Mouse (Mus musculus) testis, postnatal 14 days (tissue): Measurements from ENCODE around the gene Adh7.

ENCODE experiments used
- DNase-seq: peaks from one replicate; pipeline ENCODE4 v3.0.0; 2021; ENCODE audit warnings: low spot score

Gene Adh7

DNA sequence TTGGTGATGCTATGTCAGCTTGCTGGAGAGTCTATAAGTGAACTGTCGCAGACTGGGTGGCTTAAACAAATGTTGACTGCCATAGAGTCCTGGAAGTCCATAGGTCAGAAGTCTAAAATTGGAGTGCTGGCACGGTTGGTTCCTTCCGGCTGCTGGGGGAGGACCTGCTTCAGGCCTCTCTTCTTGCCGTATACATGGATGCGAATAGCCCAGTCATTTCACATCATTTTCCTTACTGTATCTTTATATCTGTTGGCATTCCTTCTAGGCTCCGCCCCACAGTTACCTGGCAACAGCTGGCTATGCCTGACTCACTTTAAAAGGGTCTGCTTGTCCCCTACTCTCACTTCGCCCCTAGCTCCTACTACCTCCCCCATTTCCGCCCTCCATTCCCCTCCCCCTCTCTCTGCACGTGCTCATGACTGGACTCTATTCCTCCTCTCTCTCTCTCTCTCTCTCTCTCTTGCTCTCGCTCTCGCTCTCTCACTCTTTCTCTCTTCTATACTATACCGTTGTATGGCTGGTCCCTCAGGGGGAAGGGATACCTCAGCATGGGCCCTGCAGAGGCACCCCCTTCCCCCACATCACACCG is 6.9 kb downstream of the Adh7 start:
- no peak for DNase-seq

DNA sequence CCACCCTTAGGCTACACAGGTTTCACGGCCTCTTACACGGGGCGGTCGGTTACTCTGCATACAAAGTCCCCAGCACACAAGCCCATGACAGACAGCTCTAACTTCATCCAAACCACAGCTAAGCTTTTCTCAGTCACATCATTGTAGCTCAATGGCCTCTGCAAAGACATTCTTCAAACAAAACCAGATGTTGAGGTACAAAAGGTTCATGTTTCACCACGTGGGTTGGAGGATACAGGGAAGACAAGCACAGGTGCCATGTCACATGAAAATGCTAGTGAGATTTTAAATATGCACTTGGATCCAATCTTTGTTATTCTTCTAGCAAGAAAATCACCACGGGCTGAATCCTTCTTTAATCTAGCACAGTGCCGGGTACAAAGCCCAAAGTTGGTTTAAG is 7.8 kb downstream of the Adh7 start:
- DNase-seq = no peak

DNA sequence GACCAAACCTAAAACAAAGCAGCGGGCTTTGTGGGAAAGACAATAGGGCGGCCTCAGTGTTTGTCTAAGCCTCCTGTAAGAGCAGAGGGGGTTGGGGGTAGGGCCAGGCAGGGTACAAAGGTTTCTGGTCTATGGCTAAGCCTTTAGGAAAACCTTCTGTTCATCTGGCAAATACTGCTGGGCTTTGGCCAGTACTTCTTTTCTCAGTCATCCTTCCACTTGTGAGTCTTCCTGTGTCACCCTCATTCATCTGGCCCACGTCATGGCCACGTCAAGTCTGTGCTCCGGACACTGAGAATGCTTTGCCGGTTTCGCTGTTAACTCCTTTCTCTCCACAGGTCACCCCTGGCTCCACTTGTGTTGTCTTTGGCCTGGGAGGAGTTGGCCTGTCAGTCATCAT is 8.3 kb downstream of the Adh7 start:
- no peak for DNase-seq

DNA sequence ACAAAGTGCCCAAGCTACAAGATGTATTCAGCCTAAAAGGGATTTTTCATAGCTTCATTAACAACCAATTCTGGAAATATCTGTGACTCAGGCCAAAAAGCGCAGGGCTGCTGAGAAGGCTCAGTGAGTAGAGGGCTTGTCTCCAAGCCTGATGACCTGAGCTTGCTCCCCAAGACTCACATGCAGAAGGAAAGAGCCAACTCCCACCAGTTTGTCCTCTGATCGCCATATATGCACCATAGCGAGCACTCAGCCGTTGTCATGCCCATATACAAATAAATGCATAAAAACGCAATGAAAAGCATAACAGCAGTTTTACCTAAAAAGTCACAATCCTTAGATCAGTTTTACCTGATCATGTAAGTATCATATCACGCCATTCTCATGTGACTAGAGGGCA is 8.9 kb downstream of the Adh7 start:
- no peak for DNase-seq

DNA sequence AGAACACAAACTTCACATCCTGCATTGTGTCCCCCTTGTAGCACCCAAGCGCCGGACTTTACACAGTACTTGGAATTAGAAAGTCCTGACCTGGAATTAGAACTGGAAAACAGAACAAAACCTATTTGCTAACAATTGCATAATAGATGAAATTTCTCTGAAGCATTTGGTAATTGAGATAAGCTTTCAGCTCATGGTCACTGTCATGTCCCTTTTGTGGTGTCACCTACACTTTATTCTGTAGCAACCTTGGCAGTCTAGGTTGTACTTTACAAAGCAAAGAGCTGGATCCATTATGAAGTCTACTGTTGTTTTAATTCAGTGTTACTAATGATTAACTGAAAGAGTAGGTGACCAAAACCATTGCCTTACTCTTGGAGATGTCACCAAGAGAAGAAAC is 9.5 kb downstream of the Adh7 start:
- no peak for DNase-seq

DNA sequence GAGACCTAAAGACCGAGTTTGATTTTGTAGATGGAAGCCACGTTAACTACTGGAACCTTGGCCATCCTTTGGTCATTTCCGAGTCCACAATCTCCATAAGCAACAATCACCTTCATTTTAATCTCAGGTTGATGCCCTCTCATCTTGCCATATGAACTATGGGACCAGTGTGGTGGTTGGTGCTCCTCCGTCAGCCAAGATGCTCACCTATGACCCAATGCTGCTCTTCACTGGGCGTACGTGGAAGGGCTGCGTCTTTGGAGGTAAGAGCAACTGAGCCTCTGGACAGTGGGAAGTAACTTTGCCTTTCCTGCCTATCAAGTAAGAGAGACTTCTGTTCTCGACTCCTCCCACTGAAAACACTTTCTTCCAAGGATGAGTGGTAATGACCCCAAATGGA is 10.2 kb downstream of the Adh7 start:
- no peak for DNase-seq

DNA sequence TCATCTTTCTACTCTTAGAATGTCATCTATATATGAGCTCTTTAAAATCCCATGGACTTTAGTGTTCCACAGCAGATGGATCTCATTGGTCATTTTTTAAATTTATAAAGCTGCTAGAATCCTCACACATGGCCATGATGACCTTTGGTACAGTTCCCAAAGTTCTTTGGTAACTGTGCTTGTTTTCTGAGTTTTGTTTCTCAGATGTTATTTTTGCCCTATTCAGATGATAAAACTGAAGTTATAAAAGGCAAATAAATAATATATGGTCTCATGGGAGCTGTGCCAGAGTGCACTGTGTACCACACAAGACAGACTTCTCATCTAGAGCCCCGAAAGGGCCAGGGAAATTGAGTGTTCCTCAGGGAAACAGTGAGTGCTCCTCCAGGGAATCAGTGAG is 11.9 kb downstream of the Adh7 start:
- no peak for DNase-seq

DNA sequence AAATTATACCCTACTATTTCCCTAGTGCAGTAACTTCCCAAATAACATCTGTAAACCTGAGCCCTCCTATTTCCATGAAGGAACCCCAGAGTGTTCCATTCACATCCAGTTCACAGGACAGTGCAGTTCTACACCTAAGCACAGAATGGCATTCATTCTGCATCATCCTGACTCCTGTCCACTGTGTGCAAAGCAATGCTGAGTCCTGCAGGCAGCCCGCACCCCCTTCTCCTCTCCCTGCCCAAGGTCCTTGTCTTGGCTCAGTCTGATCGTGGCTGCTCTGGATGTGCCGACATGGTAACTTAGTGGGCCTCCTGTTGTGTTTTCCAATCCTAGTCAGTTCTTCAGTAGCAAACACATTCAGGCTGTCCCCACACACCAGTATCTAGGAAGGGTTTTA is 12.7 kb downstream of the Adh7 start:
- no peak for DNase-seq

DNA sequence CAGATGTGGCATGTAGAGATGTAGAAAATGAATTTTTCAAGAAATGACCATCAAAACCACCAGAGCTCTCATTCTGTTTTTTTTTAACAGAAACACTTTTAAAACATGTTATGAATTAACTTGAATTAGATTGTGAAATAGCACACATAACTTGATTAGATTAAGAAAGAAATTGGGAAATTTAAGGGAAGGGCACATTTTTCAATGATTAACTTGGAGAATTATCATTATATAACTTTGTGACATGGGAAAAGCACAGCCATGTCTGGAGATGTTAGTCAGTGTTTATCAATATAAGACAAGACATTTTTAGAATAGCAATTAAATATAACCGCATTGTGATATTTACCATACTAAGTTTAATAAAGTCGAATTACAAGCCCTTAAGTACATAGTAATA is 14.0 kb downstream of the Adh7 start:
- no peak for DNase-seq

DNA sequence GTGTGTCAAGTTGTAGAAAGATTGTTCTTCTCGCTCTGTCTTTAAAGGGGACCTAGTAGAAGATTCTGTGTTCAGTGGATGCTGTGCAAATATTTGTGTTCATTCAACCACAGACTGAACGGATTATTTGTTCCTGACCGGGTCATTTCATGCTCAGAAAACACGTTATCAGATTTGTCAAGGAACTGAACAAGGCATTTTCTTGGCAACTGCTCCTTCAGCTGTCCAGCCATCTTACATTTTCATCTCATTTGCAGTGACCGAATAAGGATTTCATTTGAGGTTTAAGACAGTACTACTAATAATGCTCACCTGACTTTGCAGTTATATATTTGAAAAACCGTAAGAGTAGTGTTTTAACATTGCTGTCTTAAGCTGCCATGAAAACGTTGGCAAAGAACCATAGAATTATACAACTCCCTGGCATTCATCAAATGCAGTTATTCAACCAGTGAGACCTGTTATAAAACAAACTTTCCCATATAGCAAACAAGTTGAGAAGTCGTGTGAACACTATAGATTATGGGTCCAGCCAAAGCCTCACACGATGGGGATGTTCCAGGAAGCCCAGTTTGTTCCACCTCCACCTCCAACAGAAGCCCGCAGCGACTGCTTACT is 19.1 kb downstream of the Adh7 start:
- DNase-seq = no peak

DNA sequence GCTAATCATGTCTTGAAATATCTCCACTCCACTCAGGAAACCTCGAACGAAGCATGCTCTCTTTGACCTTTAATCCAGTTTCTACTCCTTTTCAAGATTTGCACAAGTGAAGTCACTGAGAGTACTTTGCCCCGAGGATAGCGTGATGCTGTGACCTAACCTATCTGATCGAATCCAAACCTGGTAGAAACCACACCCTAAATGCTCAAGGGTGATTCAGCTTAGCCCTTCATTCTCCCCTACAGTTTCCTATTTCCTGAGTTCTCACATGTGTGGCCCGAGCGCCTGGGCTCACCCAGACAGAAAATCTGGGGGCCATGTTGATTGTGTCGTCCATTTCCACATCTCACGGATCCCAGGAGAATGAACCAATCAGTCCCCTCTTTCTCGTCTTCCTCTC is 20.5 kb downstream of the Adh7 start:
- no peak for DNase-seq

DNA sequence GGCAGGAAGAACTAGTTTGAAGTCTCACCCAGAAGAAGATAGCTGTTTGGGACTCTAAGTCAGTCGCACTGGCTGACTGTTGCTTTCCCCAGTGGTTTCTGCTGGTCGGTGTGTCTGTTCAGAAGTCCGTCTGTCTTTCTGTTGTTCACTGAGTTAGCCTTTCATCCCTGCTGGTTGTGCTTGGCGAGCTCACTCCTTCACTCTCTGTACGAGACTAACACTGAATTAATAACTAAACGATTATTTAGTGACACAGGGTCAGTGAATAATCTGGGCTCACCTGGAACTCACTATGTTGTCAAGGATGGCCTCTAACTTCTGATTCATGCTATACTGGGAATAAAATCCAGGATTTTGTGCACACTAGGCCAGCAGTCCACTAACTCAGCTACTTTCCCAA is 21.9 kb downstream of the Adh7 start:
- no peak for DNase-seq

DNA sequence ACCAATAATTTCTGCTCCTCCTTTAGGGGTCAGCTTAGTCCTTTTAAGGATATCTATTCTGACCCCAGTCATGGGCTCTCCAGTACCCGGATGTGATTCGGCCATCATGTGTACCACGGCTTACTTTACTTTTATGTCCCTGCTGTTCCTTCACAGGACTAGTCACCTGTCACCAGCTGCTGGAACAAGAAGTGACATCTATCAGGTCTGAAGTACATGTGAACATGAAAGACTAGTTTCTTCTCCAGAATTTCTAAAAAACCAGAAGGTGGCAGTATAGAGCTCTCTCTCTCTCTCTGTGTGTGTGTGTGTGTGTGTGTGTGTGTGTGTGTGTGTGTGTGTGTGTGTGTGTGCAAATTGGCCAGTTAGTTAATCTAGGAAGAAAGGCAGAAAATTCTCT is 22.9 kb downstream of the Adh7 start:
- DNase-seq = no peak

DNA sequence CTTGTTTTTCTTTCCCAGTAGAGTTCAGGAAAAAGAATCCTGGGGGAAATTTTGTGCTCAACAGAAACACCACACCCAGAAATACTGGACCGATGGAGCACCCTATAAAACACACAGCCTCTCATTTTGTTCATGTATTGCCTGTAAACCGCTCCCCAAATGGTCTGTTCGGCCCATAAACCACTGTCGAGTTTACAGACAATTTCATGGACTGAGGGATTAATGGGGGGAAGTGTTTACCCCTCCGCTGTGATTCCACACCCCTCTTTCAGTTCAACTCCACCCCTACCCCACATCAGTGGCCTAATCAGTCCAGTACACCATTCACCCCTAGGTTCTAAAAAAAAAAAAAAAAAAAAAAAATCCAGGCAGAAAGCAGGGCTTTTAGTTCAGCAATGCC is 23.4 kb downstream of the Adh7 start:
- DNase-seq = no peak

DNA sequence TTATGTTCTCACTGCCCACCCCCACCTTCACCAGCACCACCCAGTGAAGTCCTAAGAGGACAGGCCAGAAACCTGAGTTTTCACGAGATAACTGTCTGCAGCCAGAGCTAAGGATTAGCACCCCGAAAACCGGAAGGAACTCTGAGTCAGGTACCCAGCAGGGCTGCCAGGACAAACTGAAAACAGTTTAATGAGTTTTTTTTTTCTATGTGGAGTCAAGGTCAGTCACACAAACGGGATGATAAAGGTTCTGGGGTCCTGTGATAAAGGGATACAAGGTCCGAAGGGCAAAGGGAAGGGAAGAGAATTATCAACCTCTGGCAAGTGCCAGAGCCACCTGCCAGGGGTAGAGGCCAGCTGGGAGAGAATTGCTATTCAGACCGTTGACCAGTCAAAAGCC is 23.8 kb downstream of the Adh7 start:
- DNase-seq = no peak

DNA sequence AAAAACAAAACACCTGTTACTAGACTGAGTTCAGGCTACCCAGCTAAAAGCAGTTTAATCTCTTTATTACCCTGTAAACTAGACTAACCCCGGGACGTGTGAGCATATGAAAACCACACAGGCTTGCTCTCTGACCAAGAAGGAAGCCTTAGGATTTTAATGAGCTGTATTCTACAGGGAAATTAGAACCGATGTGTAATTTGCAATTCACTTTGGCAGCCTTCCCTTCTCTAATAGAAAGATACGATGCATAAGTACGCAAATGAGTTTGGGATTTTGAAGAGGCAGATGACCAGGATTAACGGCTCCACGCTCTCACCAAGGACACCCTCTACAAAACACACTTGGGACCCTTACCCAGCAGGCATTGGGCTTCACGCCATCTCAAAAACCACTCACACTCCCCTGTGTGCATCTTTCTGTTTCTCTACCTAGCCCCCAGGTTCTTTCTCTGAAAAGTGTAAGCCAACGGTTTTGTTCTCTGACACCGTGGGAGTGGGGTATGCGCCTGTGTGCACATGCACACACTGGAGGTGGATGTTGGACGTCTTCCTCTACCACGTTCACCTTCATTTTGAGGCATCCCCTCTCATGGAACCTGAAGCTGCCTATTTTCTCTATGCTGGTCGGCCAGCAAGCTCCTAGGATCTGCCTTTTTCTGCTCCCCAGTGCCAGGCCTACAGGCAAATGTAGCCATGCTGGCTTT is 24.6 kb downstream of the Adh7 start:
- DNase-seq = no peak

DNA sequence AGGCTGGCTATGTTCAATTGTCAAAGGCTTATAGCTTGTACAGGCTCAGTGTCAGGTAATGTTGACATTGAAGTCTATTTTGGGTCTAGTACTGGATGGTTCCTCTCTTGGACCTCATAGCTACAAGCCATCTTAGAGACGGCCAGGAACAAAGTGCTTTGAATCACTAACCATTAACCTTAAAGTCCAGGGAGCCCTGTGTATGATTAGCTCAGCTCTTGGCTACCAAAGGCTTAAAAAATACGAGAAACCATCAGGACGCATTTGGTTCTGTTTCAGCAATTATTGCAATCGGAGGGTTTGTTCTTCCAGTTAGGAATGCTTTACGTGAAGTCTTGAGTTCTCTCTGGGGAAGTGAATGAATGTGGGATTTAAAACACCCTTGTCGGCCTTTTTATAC is 25.4 kb downstream of the Adh7 start:
- DNase-seq = no peak

DNA sequence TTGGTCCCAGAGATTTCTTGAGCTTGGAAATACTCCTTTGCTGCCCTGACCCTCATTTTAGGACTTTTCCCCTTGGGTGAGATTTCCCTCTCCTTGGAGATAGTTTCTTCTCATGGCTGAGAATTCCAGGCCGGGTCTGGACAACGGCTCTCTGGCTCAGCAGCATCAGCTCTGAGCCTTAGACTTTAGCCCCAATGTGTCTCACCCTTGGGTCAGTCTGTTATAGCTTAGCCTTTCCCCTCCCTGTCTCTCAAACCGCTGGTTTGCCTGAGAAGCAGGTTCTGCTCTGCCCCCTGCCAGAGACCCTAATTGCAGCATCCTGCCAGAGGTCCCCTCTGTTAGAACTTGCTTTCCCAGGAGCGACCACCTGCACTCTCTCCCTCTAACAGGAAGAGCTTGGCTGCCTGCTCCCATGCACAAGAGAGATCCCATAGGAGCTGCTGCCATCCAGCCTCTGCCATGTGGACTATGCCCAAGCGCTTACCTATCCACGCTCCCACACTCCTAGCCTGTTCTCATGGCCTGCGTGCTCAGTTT is 26.8 kb downstream of the Adh7 start:
- DNase-seq = no peak

DNA sequence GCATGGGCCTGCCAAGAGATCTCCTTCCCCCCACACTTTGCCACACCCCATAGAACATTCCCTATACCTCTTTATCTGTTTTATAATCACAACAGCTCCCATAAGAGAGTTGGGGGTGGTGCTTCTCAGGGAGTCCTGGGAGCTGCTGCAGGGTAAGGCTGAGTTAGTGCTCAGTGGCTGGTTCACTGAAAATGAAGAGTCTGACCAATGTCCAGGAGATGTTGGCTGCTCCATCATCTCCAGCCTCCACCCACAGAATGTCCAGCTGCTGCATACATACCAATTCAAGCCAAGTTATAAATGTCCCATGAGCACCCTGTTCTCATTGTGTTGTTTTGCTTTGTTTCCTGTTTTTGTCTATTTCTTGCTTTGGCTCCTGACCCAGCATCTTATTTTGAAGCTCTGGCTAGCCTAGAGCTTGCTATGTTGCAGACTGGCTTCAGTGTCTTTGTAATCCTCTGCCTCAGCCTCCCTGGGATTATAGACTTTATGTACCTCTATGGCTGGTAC is 29.0 kb downstream of the Adh7 start:
- no peak for DNase-seq

DNA sequence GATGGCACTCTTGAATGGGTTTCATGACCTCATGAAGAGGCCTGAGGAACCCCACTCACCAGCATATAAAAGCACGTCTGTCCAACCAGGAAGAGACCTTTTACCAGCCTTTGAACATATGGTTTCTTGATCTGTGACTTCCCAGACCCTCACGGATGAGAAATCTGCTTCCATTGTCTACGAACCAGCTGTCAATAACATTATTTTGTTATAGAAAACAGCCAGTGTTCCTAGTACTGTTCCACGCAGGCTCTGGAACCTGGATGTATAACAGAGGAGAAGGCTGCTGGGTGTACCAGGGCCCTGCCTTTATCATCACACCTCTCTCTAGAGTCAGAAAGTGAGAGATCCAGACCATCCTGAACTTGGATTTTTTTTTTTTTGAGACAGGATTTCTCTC is 29.7 kb downstream of the Adh7 start:
- DNase-seq = no peak

DNA sequence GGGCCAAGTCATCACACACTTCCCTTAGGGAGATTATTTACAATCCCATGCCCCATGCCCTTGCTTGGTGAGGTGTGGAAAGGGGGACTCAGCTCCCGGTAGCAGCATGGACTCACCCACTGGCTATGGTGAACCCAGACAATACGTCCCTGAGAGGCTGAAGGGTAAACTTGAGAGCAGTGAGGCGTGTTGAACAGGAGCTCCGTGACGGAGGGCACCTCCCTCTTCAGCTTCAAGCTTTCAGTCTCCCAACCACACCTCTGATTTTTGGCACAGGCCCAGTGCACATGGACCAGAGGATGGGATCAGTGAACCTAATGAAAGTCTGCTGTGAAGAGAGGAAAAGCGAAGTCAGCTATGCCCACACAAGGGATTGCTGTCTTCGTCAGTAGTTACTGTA is 30.5 kb downstream of the Adh7 start:
- no peak for DNase-seq

DNA sequence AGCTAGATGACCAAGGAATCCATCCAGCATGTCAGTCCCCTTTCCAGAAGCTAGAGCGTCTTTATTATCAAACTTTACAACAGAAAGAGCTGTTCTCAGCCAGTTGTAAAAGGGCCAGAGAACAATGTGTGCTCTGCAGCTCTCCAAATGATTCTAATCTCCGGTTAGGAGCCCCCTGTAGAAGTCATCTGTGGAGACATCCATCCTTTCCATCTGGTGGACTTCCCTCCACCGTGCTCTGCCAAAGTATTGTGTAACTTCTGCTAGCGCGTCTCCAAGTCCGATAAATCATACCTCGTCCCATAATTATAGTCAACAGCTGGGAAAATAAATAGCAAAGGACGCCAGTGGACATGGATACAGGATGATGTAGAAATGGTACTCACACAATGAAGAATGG is 31.2 kb downstream of the Adh7 start:
- peak; percentile 54 for DNase-seq

DNA sequence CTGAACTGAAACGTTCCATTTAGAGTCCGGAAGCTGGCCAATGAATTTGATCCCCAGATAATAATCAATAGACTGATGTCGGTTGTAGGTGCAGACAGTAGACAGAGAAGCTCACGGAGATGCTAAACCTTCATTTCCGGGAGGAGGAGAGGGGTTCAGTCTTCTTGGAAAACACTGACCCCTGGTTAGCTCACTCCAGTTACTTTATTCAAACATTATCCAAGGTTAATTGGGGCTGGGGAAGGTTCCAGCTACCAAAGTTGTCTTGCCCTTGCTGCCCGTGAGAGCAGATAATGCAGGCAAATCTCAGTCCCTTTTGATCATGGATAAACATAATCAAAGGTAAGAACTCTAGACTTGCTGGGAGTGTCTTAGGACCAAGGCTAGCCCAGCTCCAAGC is 33.6 kb downstream of the Adh7 start:
- no peak for DNase-seq

DNA sequence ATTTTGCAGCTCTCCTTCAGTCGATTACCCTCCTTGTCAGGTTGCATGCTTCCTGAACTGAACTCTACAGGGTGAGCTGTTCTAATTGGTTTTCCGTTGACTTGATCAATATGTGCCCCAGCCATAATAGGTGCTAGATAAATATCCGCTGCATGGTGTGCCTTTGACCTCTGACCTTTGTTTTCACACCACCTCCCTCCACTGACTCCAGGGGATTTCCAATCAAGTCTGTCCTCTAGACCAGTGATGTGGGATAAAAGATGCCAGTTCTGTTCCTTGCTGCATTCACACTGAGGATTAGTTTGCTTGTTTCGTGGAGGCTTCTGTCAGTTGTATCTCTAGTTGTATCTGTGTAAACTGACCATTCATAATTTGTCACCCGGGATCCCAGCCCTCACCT is 36.6 kb downstream of the Adh7 start:
- no peak for DNase-seq
